Mouse (Mus musculus): Measurements from ENCODE around the gene Tmem232. TPM values are rescaled to one million over a fixed set of nuclear protein-coding genes. Genes with fewer than 3 reads are reported as not detected.
A peak's percentile ranks its signal among the peaks of the same experiment; 100 is the strongest.

The Tmem232 gene
- total RNA-seq (2017) = not detected in 2 replicates

GRCm38 (mm10) chr17:65540441-65541272 is at the start of gene Tmem232:
Gene Tmem232 (minus strand): TSS chr17:65540782.
- ATAC-seq (ENCODE audit: extremely low read depth, insufficient number of reproducible peaks, low FRiP score, poor library complexity, severe bottlenecking) = 0 out of 2 replicates have a peak, but pooled peaks have one; percentile 30

DNA sequence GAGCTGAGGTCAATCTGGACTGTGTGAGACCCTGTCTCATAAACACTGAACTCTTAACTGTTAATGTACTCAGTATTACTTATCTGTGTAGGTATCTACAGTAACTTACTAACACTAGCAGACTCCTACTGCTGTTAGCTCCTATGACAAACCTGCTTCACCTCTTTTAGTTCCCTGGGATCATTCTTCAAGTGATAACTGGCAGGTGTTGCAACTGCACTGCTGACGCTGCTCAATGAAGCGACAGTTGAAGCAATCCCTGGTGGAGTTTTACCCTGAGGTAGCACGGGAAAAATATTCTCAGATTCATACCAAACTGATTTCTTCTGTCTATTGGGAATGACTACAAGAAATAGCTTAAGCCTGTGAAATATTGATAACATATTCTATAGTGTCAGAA is 46.3 kb upstream of the Tmem232 start:
- no peak for ATAC-seq (ENCODE audit: extremely low read depth, insufficient number of reproducible peaks, low FRiP score, poor library complexity, severe bottlenecking)

DNA sequence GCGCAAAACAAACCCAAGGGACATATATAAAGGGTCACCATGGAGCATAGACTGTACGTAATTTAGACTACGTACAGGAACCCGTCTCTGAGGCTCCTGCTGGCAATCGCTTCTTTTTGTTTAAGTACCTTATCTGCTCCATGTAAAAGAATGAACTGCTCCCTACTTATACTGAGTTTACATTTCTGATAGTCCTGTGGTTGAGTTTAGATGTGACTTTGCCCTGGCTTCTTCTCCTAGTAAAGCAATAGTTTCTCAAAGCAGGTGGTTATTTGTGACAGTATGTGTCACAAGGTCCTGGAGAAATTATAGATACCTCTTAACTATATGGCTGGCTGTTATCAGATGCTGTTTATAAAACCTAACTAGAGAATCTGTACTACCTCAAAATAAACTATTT is 40.9 kb upstream of the Tmem232 start:
- no peak for ATAC-seq (ENCODE audit: extremely low read depth, insufficient number of reproducible peaks, low FRiP score, poor library complexity, severe bottlenecking)

DNA sequence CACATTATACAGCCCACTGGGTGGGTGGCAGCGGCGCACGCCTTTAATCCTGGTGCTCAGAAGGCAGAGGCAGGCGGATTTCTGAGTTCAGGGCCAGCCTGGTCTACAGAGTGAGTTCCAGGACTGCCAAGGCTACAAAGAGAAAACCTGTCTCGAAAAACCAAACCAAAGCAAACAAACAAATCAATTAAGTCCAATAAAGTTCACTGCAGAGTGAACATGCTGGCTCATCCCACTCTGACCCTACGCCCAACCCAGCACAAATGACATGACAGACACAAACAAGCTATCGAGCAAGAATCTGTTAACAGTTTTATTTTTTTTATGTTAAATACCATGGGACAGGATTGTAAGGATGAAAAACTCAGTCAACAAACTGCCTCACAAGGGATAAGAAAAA is 39.2 kb upstream of the Tmem232 start:
- no peak for ATAC-seq (ENCODE audit: extremely low read depth, insufficient number of reproducible peaks, low FRiP score, poor library complexity, severe bottlenecking)

DNA sequence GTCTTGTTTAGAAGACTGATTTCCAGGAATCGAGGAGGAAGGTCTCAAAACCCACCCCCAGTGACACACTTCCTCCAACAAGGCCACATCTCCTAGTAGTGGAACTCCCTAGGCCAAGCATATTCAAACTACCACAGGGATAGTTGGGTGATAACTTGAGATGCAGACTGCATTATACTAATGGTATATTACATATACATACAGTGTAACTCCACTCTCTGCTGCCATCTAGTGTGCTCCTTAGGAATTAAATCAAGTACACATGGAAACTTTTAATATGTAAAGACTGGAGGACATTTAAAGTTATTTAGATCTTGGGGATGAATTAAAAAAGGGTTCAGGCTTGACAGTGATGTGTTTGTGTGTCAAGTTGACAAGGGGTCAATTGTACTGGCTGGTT is 34.8 kb upstream of the Tmem232 start:
- peak; percentile 53; the same call in 1 of the 2 replicates for ATAC-seq (ENCODE audit: extremely low read depth, insufficient number of reproducible peaks, low FRiP score, poor library complexity, severe bottlenecking)

DNA sequence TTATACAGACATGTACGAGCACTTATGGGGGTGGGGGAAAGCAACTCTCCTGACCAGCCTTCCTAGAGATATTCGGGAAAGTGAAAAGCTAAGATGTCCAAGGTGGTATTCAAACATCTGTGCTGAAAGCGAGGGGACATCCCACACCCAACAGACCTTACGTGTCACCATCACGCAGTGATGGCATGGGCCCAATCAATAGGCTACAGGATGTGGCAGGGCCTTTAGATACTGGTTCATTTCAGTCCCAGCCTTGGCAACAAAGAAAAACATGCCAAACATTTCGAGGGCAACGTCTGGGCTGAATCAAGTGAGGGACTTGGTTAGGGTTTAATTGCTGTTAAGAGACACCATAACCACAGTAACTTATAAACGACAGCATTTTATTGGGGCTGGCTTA is 34.3 kb upstream of the Tmem232 start:
- no peak for ATAC-seq (ENCODE audit: extremely low read depth, insufficient number of reproducible peaks, low FRiP score, poor library complexity, severe bottlenecking)

- no peak for ATAC-seq (ENCODE audit: extremely low read depth, insufficient number of reproducible peaks, low FRiP score, poor library complexity, severe bottlenecking)
These were observed 31.3 kb upstream of the Tmem232 start for GRCm38 (mm10) chr17:65571866-65572265.

DNA sequence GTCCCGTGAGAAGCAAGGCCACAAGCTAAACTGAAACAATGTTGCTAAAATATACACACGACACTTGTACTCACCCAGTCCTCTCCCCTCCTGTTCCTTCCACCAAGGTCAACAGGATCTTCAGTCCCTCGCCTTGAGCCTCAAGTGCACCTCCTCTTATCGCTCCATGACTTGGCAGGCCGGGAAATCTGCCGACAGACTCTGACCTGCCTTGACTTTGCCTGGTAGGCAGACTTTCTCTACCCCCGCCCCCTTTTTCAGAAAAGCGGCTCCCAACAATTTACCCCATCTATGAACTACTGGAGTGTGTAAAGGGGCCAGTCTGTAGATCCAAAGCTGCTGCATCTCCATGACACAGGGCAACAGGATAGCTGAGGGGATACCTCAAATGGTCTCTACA is 30.9 kb upstream of the Tmem232 start:
- ATAC-seq (ENCODE audit: extremely low read depth, insufficient number of reproducible peaks, low FRiP score, poor library complexity, severe bottlenecking) = no peak

- ATAC-seq (ENCODE audit: extremely low read depth, insufficient number of reproducible peaks, low FRiP score, poor library complexity, severe bottlenecking) = no peak
These were observed 23.6 kb upstream of the Tmem232 start for GRCm38 (mm10) chr17:65564189-65564588.

DNA sequence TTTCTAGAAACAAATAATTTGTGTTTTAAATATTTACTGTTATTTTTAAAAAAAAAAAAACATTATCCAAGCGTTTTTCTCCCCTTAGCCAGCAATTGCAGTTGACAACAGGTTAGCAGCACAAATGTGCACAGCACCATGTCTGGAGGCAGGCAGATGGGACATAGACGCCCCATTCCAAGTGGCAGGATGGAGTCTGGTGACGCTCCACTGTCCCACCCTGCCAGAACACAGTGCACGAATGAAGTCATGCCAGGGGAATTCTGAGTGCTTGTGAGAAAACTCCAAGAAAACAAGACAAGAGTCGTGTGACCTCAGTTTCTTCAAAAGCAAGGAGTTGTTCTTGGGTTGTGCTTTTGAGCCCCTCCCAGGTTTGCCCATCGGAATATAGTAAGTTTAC is 22.8 kb upstream of the Tmem232 start:
- no peak for ATAC-seq (ENCODE audit: extremely low read depth, insufficient number of reproducible peaks, low FRiP score, poor library complexity, severe bottlenecking)

GRCm38 (mm10) chr17:65562761-65563160 is 22.2 kb upstream of the Tmem232 start:
- ATAC-seq (ENCODE audit: extremely low read depth, insufficient number of reproducible peaks, low FRiP score, poor library complexity, severe bottlenecking) = 0 out of 2 replicates have a peak, but pooled peaks have one; percentile 21

DNA sequence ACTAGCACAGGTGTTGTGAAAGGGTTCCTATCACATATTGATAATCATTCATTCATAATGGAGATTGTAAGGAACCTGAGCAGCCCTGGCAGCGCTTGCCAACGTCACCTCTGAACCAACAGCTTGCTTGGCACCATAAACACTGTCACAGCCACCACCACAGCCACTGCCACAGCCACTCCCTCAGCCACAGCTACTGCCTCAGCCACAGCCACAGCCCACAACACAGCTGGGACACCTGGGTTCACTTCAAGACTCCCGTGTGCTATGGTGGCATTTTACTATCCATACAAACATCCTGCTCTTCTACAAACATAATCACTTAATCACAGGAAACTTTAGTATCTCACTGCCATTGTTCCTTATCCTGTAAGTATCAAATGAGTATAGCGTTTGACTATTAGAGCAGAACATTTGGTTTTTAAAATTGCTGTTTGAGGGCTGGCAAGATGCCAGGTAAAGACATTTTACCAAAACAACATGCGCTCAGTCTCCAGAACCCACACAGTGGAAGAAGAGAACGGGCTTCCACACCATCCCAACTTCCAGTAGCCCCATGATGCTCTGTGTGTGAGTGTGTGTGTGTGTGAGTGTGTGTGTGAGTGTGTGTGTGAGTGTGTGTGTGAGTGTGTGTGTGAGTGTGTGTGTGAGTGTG is 20.9 kb upstream of the Tmem232 start:
- ATAC-seq (ENCODE audit: extremely low read depth, insufficient number of reproducible peaks, low FRiP score, poor library complexity, severe bottlenecking) = no peak

GRCm38 (mm10) chr17:65559273-65559672 is 18.7 kb upstream of the Tmem232 start:
- peak; percentile 74 for ATAC-seq (ENCODE audit: extremely low read depth, insufficient number of reproducible peaks, low FRiP score, poor library complexity, severe bottlenecking)

DNA sequence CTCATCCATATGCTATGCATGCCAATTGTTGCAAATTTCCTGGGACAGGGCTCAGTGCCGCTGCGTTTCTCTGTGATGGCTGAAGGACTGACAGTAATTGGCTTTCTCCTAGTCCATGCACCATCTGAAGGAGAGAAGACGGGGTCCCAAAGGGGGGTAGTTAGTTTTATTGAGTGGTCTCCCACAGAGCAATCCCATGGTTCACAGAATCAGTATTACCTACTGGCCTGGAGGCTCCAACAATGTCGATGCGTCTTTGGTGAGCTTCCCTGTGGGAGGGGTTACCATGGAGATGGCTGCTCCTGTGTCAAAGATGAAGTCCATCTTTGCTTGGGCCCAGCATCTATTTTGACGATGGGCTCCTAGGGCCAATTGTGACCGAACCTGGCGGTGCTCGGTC is 18.2 kb upstream of the Tmem232 start:
- ATAC-seq (ENCODE audit: extremely low read depth, insufficient number of reproducible peaks, low FRiP score, poor library complexity, severe bottlenecking) = no peak

DNA sequence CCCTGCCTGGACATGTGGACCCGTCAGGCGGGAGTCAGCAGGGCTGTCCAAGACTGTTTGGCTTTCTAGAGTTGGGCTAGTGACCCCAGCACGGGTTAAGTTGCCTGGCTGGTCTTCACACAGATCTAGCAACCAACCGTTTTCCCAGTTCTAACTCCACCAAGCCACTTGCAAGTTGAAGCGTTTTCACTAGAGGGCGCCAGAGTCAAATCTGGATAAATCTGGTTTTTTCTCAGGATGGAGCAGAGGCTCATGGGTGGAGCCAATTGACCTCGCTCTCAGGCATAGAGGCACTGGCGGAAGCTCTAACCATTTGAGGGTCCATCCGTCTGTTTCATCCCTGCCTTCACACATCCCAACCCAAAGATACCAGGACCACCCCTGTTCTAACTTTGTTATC is 17.6 kb upstream of the Tmem232 start:
- ATAC-seq (ENCODE audit: extremely low read depth, insufficient number of reproducible peaks, low FRiP score, poor library complexity, severe bottlenecking) = peak; percentile 8; the same call in 1 of the 2 replicates

DNA sequence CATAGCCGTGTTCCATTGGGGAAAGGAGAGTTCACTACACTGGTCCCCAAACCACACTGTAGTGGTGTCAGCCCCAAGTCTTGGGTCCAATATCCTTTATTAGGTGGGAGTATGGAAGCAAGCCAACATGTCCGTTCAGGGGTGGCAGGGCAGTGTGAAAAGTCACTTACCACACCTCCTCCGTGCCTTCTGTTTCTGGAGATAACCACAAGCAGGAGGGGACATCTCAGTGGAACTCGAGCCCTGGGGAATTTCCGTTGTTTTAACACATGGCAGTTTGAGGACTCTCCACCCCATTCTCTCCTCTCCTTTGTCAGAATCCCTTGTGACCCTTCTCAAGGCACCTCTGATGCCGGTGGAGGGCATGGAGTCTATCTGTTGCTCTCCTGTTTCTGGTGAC is 16.6 kb upstream of the Tmem232 start:
- ATAC-seq (ENCODE audit: extremely low read depth, insufficient number of reproducible peaks, low FRiP score, poor library complexity, severe bottlenecking) = no peak

- no peak for ATAC-seq (ENCODE audit: extremely low read depth, insufficient number of reproducible peaks, low FRiP score, poor library complexity, severe bottlenecking)
These were observed 16.2 kb upstream of the Tmem232 start for GRCm38 (mm10) chr17:65556798-65557197.

- no peak for ATAC-seq (ENCODE audit: extremely low read depth, insufficient number of reproducible peaks, low FRiP score, poor library complexity, severe bottlenecking)
These were observed 11.9 kb upstream of the Tmem232 start for GRCm38 (mm10) chr17:65552426-65552997.

DNA sequence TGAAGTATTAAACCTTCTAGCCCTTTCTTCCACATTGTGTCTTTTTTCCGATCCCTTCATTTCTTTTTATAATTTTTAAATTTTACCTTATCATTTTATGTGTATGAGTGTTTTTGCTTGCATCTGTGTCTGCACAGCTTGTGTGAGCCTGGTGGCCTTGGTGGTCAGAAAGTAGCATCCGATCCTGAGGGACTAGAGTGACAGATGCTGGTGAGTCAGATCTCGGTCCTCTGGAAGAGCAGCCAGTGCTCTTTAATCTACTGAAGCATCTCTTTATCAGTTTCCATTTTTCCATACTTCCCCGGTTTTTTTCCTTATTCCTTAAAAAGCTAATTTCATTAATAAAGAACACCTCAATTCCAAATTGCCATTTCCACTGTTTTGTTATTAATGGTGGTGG is 9.8 kb upstream of the Tmem232 start:
- ATAC-seq (ENCODE audit: extremely low read depth, insufficient number of reproducible peaks, low FRiP score, poor library complexity, severe bottlenecking) = no peak
